Mouse (Mus musculus): ENCODE results near the gene Dcaf11. TPM values are rescaled to one million over a fixed set of nuclear protein-coding genes. Genes with fewer than 3 reads are reported as not detected.

The Dcaf11 gene
- total and polyA plus RNA-seq, 2 experiments from 2014 or later: 94.1 to 97.9 TPM

DNA sequence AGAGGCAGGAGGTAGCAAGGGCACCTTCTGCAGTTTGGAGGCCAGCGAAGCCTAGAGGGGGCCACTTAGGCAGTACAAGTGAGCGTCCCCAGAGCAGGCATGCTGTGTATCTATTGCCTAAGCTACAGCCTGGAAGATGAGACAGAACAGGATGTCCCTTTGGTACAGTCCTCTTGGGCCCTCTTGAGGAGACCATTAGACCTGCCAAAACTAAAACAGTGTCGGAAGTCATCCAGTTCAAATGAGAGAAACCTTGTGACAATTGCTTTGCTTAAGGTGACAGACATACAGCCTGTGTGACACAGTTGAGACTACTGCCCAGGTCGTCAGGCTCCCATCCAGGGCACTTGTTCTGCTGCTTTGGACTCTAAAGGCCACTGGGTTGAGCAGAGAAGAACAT is 40.2 kb upstream of the Dcaf11 start:
- Histone ChIP-seq H3K9ac (replicated peaks; ENCODE audit: low read length) (no peak overlapping the region), H3K9me3 (ENCODE audit: low read length) (no peaks in the 10 kb centered on the region), H3K4me2 (ENCODE audit: low read depth, low read length) (0 out of 2 replicates have a peak overlapping the region, but pooled peaks have one; percentile 79), H3K27me3 (ENCODE audit: insufficient read depth, low read length) (no peaks in the 10 kb centered on the region), H3K4me1 (ENCODE audit: insufficient read depth, low read length) (peaks cover 12% of the 10 kb centered on the region; the same call in 1 of the 2 replicates), H3K4me3 (ENCODE audit: low read length) (no peak overlapping the region), H3K27ac (peak overlapping the region; percentile 58; the same call in 1 of the 2 replicates), H3K36me3 (ENCODE audit: insufficient read depth, low read length) (no peaks in the 10 kb centered on the region)
- WGBS: 50% methylated on average over 4 of the region's 4 CpGs
- TF ChIP-seq CTCF (IDR thresholded peaks at IDR 0.05; ENCODE audit: low read depth): peak; percentile 34
- peak; percentile 37 for DNase-seq (ENCODE audit: low spot score)
- ATAC-seq: 0 out of 2 replicates have a peak, but pooled peaks have one; percentile 13

DNA sequence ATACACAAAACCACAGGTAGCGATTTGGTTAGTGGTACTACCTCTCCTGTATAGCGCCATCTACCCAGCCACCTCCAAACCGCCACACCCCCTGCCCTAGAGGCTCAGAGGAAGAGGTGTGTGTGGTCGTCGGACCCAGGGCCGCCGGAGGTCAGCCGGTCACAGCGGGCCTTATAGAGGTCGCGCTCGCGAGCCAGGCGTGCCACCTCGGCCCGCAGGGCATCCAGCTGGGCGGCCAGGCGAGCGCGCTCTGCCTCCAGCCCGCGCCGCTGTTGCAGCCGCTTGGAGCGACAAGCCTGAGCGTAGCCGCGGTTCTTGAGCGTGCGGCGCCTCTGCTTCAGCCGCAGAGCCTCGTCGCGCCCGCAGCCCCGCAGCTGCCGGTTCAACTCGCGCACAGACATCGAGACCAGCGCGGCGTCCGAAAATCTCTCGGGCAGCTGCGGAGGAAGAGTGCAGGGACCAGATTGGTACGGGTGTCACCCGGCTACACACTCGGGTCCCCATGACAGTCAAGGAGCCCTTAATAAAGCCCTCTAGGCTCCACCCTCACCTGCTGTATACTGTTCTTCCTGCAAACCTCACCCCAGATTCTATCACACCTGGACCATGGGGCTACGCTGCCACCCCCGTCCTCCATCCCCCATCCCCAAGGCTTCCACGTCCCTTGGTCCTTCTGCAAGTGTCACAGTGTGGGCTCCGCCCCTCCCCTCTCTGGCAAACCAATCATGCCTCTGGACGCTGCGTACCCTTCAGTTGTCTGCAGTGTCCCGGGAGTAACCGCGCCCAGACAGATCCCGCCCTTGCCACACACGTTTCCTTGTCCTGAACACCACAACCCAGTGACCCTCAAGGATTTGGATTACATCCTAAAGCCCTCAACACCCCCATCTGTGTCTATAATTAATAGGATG is 39.1 kb upstream of the Dcaf11 start:
- DNase-seq (ENCODE audit: low spot score) (peak; percentile 74), ATAC-seq (peak; percentile 72)

DNA sequence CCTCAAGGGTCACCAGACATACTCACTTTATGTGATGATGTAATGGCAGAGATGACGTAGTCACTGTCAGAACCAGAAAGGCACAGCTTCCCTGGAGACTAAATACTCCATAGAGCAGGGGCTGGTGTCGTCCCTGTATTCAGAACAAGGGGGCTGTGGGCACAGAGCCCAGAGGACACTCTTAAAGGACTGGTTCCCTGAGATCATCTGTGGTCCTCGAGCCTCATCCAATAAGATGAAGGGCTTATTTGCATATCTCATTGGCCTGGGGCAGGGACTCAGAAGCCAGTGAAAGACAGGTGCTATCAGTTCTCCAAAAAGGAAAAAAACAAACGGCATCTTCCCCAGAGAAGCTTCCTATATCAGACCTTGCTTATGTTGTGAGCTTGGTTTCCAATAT is 35.7 kb upstream of the Dcaf11 start:
- no peaks in the 10 kb centered on the region for H3K36me3 ChIP-seq (ENCODE audit: insufficient read depth, low read length)
- H3K27ac ChIP-seq: no peak overlapping the region
- H3K9me3 ChIP-seq (ENCODE audit: low read length): no peaks in the 10 kb centered on the region
- no peak for TF ChIP-seq CTCF (IDR thresholded peaks at IDR 0.05; ENCODE audit: low read depth)
- no peak overlapping the region for H3K9ac ChIP-seq (replicated peaks; ENCODE audit: low read length)
- no peaks in the 10 kb centered on the region for H3K27me3 ChIP-seq (ENCODE audit: insufficient read depth, low read length)
- no peak overlapping the region for H3K4me3 ChIP-seq (ENCODE audit: low read length)
- peaks cover 12% of the 10 kb centered on the region; the same call in 1 of the 2 replicates for H3K4me1 ChIP-seq (ENCODE audit: insufficient read depth, low read length)
- ATAC-seq (no peak), DNase-seq (ENCODE audit: low spot score) (no peak)
- 42% methylated on average over 4 of the region's 4 CpGs for WGBS
- no peak overlapping the region for H3K4me2 ChIP-seq (ENCODE audit: low read depth, low read length)

More for the DNA sequence above, 39.1 kb upstream of the Dcaf11 start:
- TF ChIP-seq CTCF (IDR thresholded peaks at IDR 0.05; ENCODE audit: low read depth): peak; percentile 52
- Histone ChIP-seq H3K9ac (replicated peaks; ENCODE audit: low read length) (peak overlapping the region; percentile 65), H3K4me3 (ENCODE audit: low read length) (peak overlapping the region; percentile 45), H3K4me2 (ENCODE audit: low read depth, low read length) (peak overlapping the region; percentile 79), H3K9me3 (ENCODE audit: low read length) (no peaks in the 10 kb centered on the region), H3K36me3 (ENCODE audit: insufficient read depth, low read length) (no peaks in the 10 kb centered on the region), H3K27me3 (ENCODE audit: insufficient read depth, low read length) (no peaks in the 10 kb centered on the region), H3K4me1 (ENCODE audit: insufficient read depth, low read length) (peaks cover 12% of the 10 kb centered on the region; the same call in 1 of the 2 replicates), H3K27ac (peak overlapping the region; percentile 84)
- under 1% methylated on average over 61 of the region's 61 CpGs for WGBS

GRCm38 (mm10) chr14:55524785-55525184 is 35.0 kb upstream of the Dcaf11 start, which contains the start of gene Nrl:
TSS of gene Nrl (minus strand) at chr14:55524981.
- DNase-seq (ENCODE audit: low spot score): no peak
- no peaks in the 10 kb centered on the region for H3K27me3 ChIP-seq (ENCODE audit: insufficient read depth, low read length)
- H3K4me2 ChIP-seq (ENCODE audit: low read depth, low read length): no peak within 1 kb of the TSS
- H3K9me3 ChIP-seq (ENCODE audit: low read length): no peaks in the 10 kb centered on the region
- no peak within 1 kb of the TSS for H3K4me3 ChIP-seq (ENCODE audit: low read length)
- no peak within 1 kb of the TSS for H3K9ac ChIP-seq (replicated peaks; ENCODE audit: low read length)
- H3K27ac ChIP-seq: no peak within 1 kb of the TSS
- ATAC-seq: no peak
- 43% methylated on average over 8 of the region's 8 CpGs for WGBS
- no peak for TF ChIP-seq CTCF (IDR thresholded peaks at IDR 0.05; ENCODE audit: low read depth)
- no peaks in the 10 kb centered on the region for H3K36me3 ChIP-seq (ENCODE audit: insufficient read depth, low read length)
- peaks cover 5% of the 10 kb centered on the region; the same call in 1 of the 2 replicates for H3K4me1 ChIP-seq (ENCODE audit: insufficient read depth, low read length)

GRCm38 (mm10) chr14:55526674-55527073 is 33.1 kb upstream of the Dcaf11 start:
- no peak overlapping the region for H3K9ac ChIP-seq (replicated peaks; ENCODE audit: low read length)
- 86% methylated on average over 2 of the region's 2 CpGs for WGBS
- no peak overlapping the region for H3K4me2 ChIP-seq (ENCODE audit: low read depth, low read length)
- H3K9me3 ChIP-seq (ENCODE audit: low read length): no peaks in the 10 kb centered on the region
- no peak for TF ChIP-seq CTCF (IDR thresholded peaks at IDR 0.05; ENCODE audit: low read depth)
- no peaks in the 10 kb centered on the region for H3K36me3 ChIP-seq (ENCODE audit: insufficient read depth, low read length)
- H3K4me3 ChIP-seq (ENCODE audit: low read length): no peak overlapping the region
- no peaks in the 10 kb centered on the region for H3K27me3 ChIP-seq (ENCODE audit: insufficient read depth, low read length)
- no peak for ATAC-seq
- no peaks in the 10 kb centered on the region for H3K4me1 ChIP-seq (ENCODE audit: insufficient read depth, low read length)
- no peak overlapping the region for H3K27ac ChIP-seq
- DNase-seq (ENCODE audit: low spot score): no peak

DNA sequence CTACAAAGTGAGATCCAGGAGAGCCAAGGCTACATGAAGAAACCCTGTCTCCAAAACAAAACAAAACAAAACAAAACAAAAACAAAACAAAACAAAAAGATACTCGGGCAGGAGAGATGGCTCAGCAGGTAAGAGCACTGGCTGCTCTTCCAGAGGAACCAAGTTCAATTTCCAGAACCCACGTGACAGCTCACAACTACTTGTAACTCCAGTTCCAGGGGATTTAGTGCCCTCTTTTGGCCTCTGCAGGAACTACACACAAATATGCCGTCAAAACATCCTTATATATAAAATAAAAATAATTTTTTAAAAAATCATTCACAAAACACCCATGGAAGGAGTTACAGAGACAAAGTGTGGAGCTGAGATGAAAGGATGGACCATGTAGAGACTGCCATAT is 31.9 kb upstream of the Dcaf11 start:
- TF ChIP-seq CTCF (IDR thresholded peaks at IDR 0.05; ENCODE audit: low read depth): peak; percentile 61

More for the DNA sequence above, 31.9 kb upstream of the Dcaf11 start:
- DNase-seq (ENCODE audit: low spot score) (peak; percentile 78), ATAC-seq (no peak)
- Histone ChIP-seq H3K9me3 (ENCODE audit: low read length) (no peaks in the 10 kb centered on the region), H3K9ac (replicated peaks; ENCODE audit: low read length) (no peak overlapping the region), H3K27me3 (ENCODE audit: insufficient read depth, low read length) (no peaks in the 10 kb centered on the region), H3K4me3 (ENCODE audit: low read length) (no peak overlapping the region), H3K4me1 (ENCODE audit: insufficient read depth, low read length) (no peaks in the 10 kb centered on the region), H3K27ac (no peak overlapping the region), H3K4me2 (ENCODE audit: low read depth, low read length) (no peak overlapping the region), H3K36me3 (ENCODE audit: insufficient read depth, low read length) (no peaks in the 10 kb centered on the region)
- 17% methylated on average over 3 of the region's 3 CpGs for WGBS

All from hindbrain, postnatal 0 days (tissue).